Mouse (Mus musculus): ENCODE measurements around the gene Jam2.

Gene Jam2

DNA sequence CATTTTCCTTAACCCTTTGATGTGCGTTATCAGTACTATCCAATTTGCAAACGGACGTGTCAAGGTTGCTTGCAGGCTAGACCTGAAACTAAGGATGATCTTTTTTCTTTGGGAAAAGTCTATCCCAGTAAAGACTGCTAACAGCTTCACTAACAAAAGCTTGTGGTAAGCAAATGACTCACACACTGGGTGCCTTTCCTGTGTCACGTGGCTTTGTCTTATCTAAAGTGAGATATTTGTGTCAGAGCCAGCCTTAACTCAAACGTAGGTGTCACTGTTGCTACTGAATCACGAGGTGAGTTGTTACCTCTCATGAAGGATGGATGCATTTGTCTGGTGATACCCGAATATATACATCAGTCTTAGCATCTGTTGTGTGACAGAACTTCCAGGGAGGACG lies 90.7 kb downstream of the Jam2 start:
- DNase-seq: no peak

- no peak for DNase-seq
Observed at GRCm38 (mm10) chr16:84873805-84874204, 99.9 kb downstream of the Jam2 start.

GRCm38 (mm10) chr16:84875012-84875717 lies 101.2 kb downstream of the Jam2 start:
- no peak for DNase-seq

Data from thymus, postnatal 4 days (tissue).